12 mouse cellular contexts compared by ENCODE assay signal in genomic region chr15:100125245-100125644, GRCm38 (mm10).
A peak's percentile ranks its signal among the peaks of the same experiment; 100 is the strongest.
DNase-seq lines count a peak whose midpoint lies in the region; ATAC-seq lines count a peak whose summit lies in the region.
"Had no signal": no experiment of that assay in that cellular context is flagged by ENCODE, and none has a peak within 500 bp of the region (broad histone marks: within the 10 kb centered on the region; RNA-seq: fewer than 3 reads in every experiment).

No protein-coding gene starts in this region.

- H3K9ac ChIP-seq in neural tube, embryonic 13.5 days = no peak overlapping the region
- H3K9ac ChIP-seq in neural tube, embryonic 15.5 days (replicated peaks) = no peak overlapping the region
- no peak overlapping the region for H3K9ac ChIP-seq in intestine, embryonic 15.5 days
- no peak overlapping the region for H3K9ac ChIP-seq in forebrain, embryonic 15.5 days (replicated peaks)
- H3K9ac ChIP-seq: hindbrain, embryonic 14.5 days; liver, embryonic 14.5 days had no signal

- no peaks in the 10 kb centered on the region for H3K27me3 ChIP-seq in neural tube, embryonic 13.5 days
- H3K27me3 ChIP-seq in neural tube, embryonic 15.5 days (replicated peaks) = no peaks in the 10 kb centered on the region
- no peaks in the 10 kb centered on the region for H3K27me3 ChIP-seq in intestine, embryonic 15.5 days (replicated peaks)
- H3K27me3 ChIP-seq in forebrain, embryonic 15.5 days = no peaks in the 10 kb centered on the region

- intact Hi-C loops in heart, postnatal 14 days (cut with DNase I) = loop anchor here (5.0 kb wide), 1 partner anchor 153 kb away; the partner anchor contains the start of gene Larp4

- no peak overlapping the region for H3K4me3 ChIP-seq in neural tube, embryonic 13.5 days
- no peak overlapping the region for H3K4me3 ChIP-seq in neural tube, embryonic 15.5 days (replicated peaks)
- no peak overlapping the region for H3K4me3 ChIP-seq in intestine, embryonic 15.5 days (replicated peaks)
- no peak overlapping the region for H3K4me3 ChIP-seq in forebrain, embryonic 15.5 days

- H3K9me3 ChIP-seq in neural tube, embryonic 13.5 days = no peaks in the 10 kb centered on the region
- no peaks in the 10 kb centered on the region for H3K9me3 ChIP-seq in neural tube, embryonic 15.5 days (replicated peaks)
- no peaks in the 10 kb centered on the region for H3K9me3 ChIP-seq in intestine, embryonic 15.5 days
- H3K9me3 ChIP-seq in forebrain, embryonic 15.5 days = no peaks in the 10 kb centered on the region

- no peak overlapping the region for H3K4me2 ChIP-seq in neural tube, embryonic 13.5 days
- H3K4me2 ChIP-seq in neural tube, embryonic 15.5 days = no peak overlapping the region
- H3K4me2 ChIP-seq in intestine, embryonic 15.5 days (replicated peaks) = no peak overlapping the region
- no peak overlapping the region for H3K4me2 ChIP-seq in forebrain, embryonic 15.5 days (replicated peaks)
- H3K4me2 ChIP-seq: hindbrain, embryonic 14.5 days had no signal

- H3K27ac ChIP-seq in neural tube, embryonic 13.5 days (replicated peaks) = 0 out of 2 replicates have a peak overlapping the region, but pooled peaks have one; percentile 14
- no peak overlapping the region for H3K27ac ChIP-seq in neural tube, embryonic 15.5 days (replicated peaks)
- no peak overlapping the region for H3K27ac ChIP-seq in intestine, embryonic 15.5 days
- H3K27ac ChIP-seq in forebrain, embryonic 15.5 days (replicated peaks) = no peak overlapping the region
- H3K27ac ChIP-seq: hindbrain, embryonic 14.5 days; liver, embryonic 14.5 days had no signal

- DNase-seq in heart, adult 8-10 months (ENCODE audit: low spot score) = peak; percentile 41
- no peak for DNase-seq in heart, postnatal 14 days
- peak; percentile 14 to 50 for DNase-seq in kidney, postnatal 25 days
- DNase-seq in left cerebral cortex, adult 11 months (ENCODE audit: low spot score) = no peak
- DNase-seq: cerebellum, postnatal 36 days had no signal

- peaks cover 17% of the 10 kb centered on the region for H3K4me1 ChIP-seq in neural tube, embryonic 13.5 days (replicated peaks)
- H3K4me1 ChIP-seq in neural tube, embryonic 15.5 days = peaks cover 14% of the 10 kb centered on the region
- peaks cover 11% of the 10 kb centered on the region; the same call in 1 of the 2 replicates for H3K4me1 ChIP-seq in intestine, embryonic 15.5 days (replicated peaks)
- H3K4me1 ChIP-seq in forebrain, embryonic 15.5 days = peaks cover 9% of the 10 kb centered on the region

- no peak for ATAC-seq in neural tube, embryonic 13.5 days (ENCODE audit: low read depth)
- ATAC-seq in neural tube, embryonic 15.5 days (ENCODE audit: low FRiP score) = no peak
- ATAC-seq in intestine, embryonic 15.5 days = no peak
- no peak for ATAC-seq in forebrain, embryonic 15.5 days (replicated peaks)
- ATAC-seq: forebrain, embryonic 14.5 days had no signal

- H3K36me3 ChIP-seq in neural tube, embryonic 13.5 days = peaks cover 4% of the 10 kb centered on the region; the same call in 1 of the 2 replicates
- H3K36me3 ChIP-seq in neural tube, embryonic 15.5 days = 0 out of 2 replicates have a peak, but pooled peaks cover 3% of the 10 kb centered on the region
- no peaks in the 10 kb centered on the region for H3K36me3 ChIP-seq in intestine, embryonic 15.5 days
- H3K36me3 ChIP-seq in forebrain, embryonic 15.5 days = no peaks in the 10 kb centered on the region

- 78% methylated on average over 6 of the region's 6 CpGs for WGBS in neural tube, embryonic 13.5 days
- 84% methylated on average over 6 of the region's 6 CpGs for WGBS in neural tube, embryonic 15.5 days
- WGBS in intestine, embryonic 15.5 days = 77% methylated on average over 6 of the region's 6 CpGs
- 85% methylated on average over 6 of the region's 6 CpGs for WGBS in forebrain, embryonic 15.5 days

Comparison
In these comparisons a context has a peak if more than half of its experiments do, and no peak if none do; other contexts are left out.
1. DNase-seq: peak in heart, adult 8-10 months (single experiment) and kidney, postnatal 25 days (2 of 2); none in heart, postnatal 14 days (0 of 2) and left cerebral cortex, adult 11 months (single experiment).